In the genomic region with DNA sequence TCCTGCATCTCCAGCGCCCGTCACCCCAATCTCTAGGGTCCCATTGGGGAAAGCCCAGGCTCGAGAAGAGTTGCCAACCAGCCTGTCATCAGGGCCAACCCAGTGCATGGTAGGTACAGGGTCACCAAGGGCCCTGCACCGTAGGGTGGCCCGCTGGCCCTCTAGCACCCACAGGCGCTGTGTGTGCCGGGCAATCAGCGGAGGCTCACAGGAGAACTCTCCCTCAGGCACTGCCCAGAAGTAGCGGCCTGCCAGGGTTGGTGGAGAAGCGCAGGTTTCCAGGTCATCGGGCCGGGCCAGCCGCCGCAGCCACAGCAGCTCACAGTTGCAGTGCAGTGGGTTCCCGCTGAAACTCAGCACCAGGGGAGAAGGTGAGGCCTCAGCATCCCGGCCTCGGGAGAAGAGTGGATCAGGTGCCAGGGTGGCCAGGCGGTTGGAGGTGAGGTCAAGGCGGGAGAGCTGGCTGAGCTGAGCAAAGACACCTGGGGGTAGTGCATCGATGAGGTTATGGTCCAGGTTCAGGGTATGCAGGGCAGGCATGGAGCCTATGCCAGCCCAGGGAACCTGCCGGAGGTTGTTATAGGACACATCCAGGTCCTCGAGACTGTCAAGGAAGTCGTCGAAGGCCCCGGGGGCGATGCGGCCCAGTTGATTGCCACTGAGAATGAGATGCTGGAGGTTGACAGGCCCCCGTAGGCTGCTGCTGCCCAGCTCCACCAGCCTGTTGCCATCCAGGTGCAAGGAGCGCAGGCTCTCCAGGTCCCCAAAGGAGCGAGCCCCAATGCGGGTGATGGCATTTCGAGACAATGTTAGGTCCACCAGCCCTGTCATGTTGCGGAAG, we compare ENCODE assay signal across 11 mouse cellular contexts. TPM values are rescaled to one million over a fixed set of nuclear protein-coding genes. Genes with fewer than 3 reads are reported as not detected.
DNase-seq lines count a peak whose midpoint lies in the region; ATAC-seq and TF ChIP-seq lines count a peak whose summit lies in the region.
"Had no signal": no experiment of that assay in that cellular context is flagged by ENCODE, and none has a peak within 500 bp of the region (broad histone marks: within the 10 kb centered on the region; RNA-seq: fewer than 3 reads in every experiment).

No protein-coding gene starts in this region.

- H3K4me2 ChIP-seq in hindbrain, embryonic 12.5 days (replicated peaks): peak overlapping the region; percentile 80
- H3K4me2 ChIP-seq in myocyte (ENCODE audit: low read depth): no peak overlapping the region

- H3K27me3 ChIP-seq in hindbrain, embryonic 12.5 days: no peaks in the 10 kb centered on the region
- no peaks in the 10 kb centered on the region for H3K27me3 ChIP-seq in myocyte (ENCODE audit: control insufficient read depth, insufficient read depth, insufficient read length)

- DNase-seq in adrenal gland, postnatal 14 days: peak; percentile 18
- no peak for DNase-seq in adrenal gland, postnatal 10 days
- peak; percentile 10 for DNase-seq in left cerebral cortex, postnatal 4 days
- no peak for DNase-seq in left cerebral cortex, postnatal 25 days (ENCODE audit: low spot score in 2 of 2)
- no peak for DNase-seq in embryo, embryonic 11 days
- DNase-seq in urinary bladder, postnatal 25 days (ENCODE audit: low spot score): no peak
- DNase-seq: adrenal gland, adult 8-10 months; heart, adult 2 months had no signal

- peaks cover 34% of the 10 kb centered on the region for H3K36me3 ChIP-seq in hindbrain, embryonic 12.5 days
- H3K36me3 ChIP-seq in myocyte (ENCODE audit: control insufficient read depth, insufficient read depth): no peaks in the 10 kb centered on the region

- ATAC-seq in hindbrain, embryonic 12.5 days (ENCODE audit: low FRiP score): no peak

- intact Hi-C loops in left cerebral cortex, postnatal 4 days (cut with DNase I): no loop called here
- intact Hi-C loops in left cerebral cortex, postnatal 25 days (cut with DNase I): loop anchor here (2.0 kb wide), 1 partner anchor 117 kb away; no protein-coding TSS in a partner anchor

- 90% methylated on average over 33 of the region's 33 CpGs for WGBS in hindbrain, embryonic 12.5 days

- peak overlapping the region; percentile 99; the same call in 1 of the 2 replicates for H3K9ac ChIP-seq in hindbrain, embryonic 12.5 days

- no peaks in the 10 kb centered on the region for H3K9me3 ChIP-seq in hindbrain, embryonic 12.5 days (replicated peaks)

- no peak overlapping the region for H3ac ChIP-seq in myocyte (ENCODE audit: control insufficient read depth, insufficient read length)

- H3K4me1 ChIP-seq in hindbrain, embryonic 12.5 days: peaks cover 35% of the 10 kb centered on the region

- peak overlapping the region; percentile 92 for H3K4me3 ChIP-seq in hindbrain, embryonic 12.5 days
- H3K4me3 ChIP-seq in myocyte: peak overlapping the region; percentile 40

- TF ChIP-seq POLR2A in myocyte (IDR thresholded peaks at IDR 0.05; ENCODE audit: insufficient read length, low read depth): peak; percentile 17

- no peak overlapping the region for H3K27ac ChIP-seq in hindbrain, embryonic 12.5 days
- H3K27ac ChIP-seq: heart, adult 2 months had no signal

- H3K79me2 ChIP-seq in myocyte (ENCODE audit: control insufficient read depth, insufficient read depth): no peaks in the 10 kb centered on the region

TF ChIP-seq in myocyte, 11 proteins besides CTCF, POLR2A, EP300 and RAD21:
- no peak for TF ChIP-seq TCF3 (IDR thresholded peaks at IDR 0.05; ENCODE audit: insufficient read length, low read depth)
- no peak for TF ChIP-seq MAX (IDR thresholded peaks at IDR 0.05; ENCODE audit: low read depth)
- no peak for TF ChIP-seq E2F4 (IDR thresholded peaks at IDR 0.05; ENCODE audit: insufficient read depth)
- TF ChIP-seq CEBPB (IDR thresholded peaks at IDR 0.05; ENCODE audit: insufficient read depth, poor library complexity, severe bottlenecking): no peak
- no peak for TF ChIP-seq USF1 (IDR thresholded peaks at IDR 0.05; ENCODE audit: low read depth)
- no peak for TF ChIP-seq MYOG (IDR thresholded peaks at IDR 0.05; ENCODE audit: control insufficient read depth in 1 of 3, insufficient read depth in 1 of 3, insufficient read length in 2 of 3, low read depth in 2 of 3)
- no peak for TF ChIP-seq POLR2AphosphoS2 (IDR thresholded peaks at IDR 0.05; ENCODE audit: insufficient read length, low read depth)
- no peak for TF ChIP-seq MYOD1 (IDR thresholded peaks at IDR 0.05; ENCODE audit: control insufficient read depth in 1 of 3, insufficient read length in 2 of 3, low read depth in 2 of 3)
- TF ChIP-seq TCF12 (IDR thresholded peaks at IDR 0.05; ENCODE audit: insufficient read depth, poor library complexity, severe bottlenecking): no peak
TF ChIP-seq in myocyte: peak in this region for 0.

RNA-seq across cellular contexts. Expression of gene Lrfn4, which starts 1.8 kb away (rescaled TPM):
- 6.1 and 7.6 TPM in 2 replicates for total RNA-seq in adrenal gland, postnatal 14 days (2021)
- total RNA-seq in adrenal gland, postnatal 10 days (2021): 10 to 100 TPM in 1 of 2 experiments, 1 to 10 TPM in 1; 7.3 to 10.2 TPM
- total RNA-seq in left cerebral cortex, postnatal 4 days (2021): 10 to 100 TPM; 85.3 to 88.6 TPM
- 10 to 100 TPM; 47.2 to 47.3 TPM for total RNA-seq in left cerebral cortex, postnatal 25 days (2021)
- polyA plus RNA-seq in hindbrain, embryonic 12.5 days (2016; fragmentation: Nextera tagmentation; extraction: Ambion mirVana): 16.3 and 17.6 TPM in 2 replicates
- polyA plus RNA-seq in myocyte (2012; fragmentation: generic; extraction: Trizol): 22.0 TPM
- total RNA-seq: neutrophil, adult 5-6 weeks had no signal

RNA-seq across cellular contexts. Expression of gene Rce1, which starts 11.8 kb away (rescaled TPM):
- total RNA-seq in adrenal gland, postnatal 14 days (2021): 26.1 and 28.6 TPM in 2 replicates
- 10 to 100 TPM; 23.7 to 30.9 TPM for total RNA-seq in adrenal gland, postnatal 10 days (2021)
- total RNA-seq in left cerebral cortex, postnatal 4 days (2021): 10 to 100 TPM; 26.4 to 27.5 TPM
- 10 to 100 TPM; 25.1 to 26.1 TPM for total RNA-seq in left cerebral cortex, postnatal 25 days (2021)
- 54.3 and 62.9 TPM in 2 replicates for polyA plus RNA-seq in hindbrain, embryonic 12.5 days (2016; fragmentation: Nextera tagmentation; extraction: Ambion mirVana)
- polyA plus RNA-seq in myocyte (2012; fragmentation: generic; extraction: Trizol): 43.8 TPM

Comparison
In these comparisons a context has a peak if more than half of its experiments do, and no peak if none do; other contexts are left out.
1. DNase-seq: peak in adrenal gland, postnatal 14 days (single experiment) and left cerebral cortex, postnatal 4 days (single experiment); none in adrenal gland, postnatal 10 days (single experiment), left cerebral cortex, postnatal 25 days (0 of 2), embryo, embryonic 11 days (single experiment) and urinary bladder, postnatal 25 days (single experiment).